In the genomic region with DNA sequence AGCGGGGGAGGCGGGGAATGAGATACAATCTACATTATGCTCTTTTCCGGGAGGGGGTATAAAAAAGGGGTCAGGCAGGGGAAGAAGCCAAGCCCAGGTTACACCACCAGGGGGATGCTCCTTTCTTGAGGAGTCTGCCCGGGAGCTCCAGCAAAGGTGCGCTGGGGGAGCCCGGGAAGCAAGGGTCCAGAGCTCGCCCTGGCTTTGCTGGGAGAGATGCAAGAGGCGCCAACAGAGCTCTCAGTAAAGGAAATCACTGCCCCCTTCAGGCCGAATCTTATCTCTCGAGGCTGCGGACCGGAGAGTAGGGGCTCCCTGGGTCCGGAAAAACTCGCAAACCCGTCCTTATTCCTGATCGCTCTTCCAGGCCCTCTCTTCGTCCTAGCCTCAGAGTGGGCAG, we compare ENCODE assay signal across 8 mouse cellular contexts. TPM values are rescaled to one million over a fixed set of nuclear protein-coding genes. Genes with fewer than 3 reads are reported as not detected.
DNase-seq lines count a peak whose midpoint lies in the region; ATAC-seq and TF ChIP-seq lines count a peak whose summit lies in the region.

No protein-coding gene starts in this region.

- peaks cover 11% of the 10 kb centered on the region for H3K27me3 ChIP-seq in heart, adult 2 months (ENCODE audit: control insufficient read depth, insufficient read depth, low read length)
- H3K27me3 ChIP-seq in forebrain, postnatal 0 days (ENCODE audit: insufficient read depth, low read length), result no peaks in the 10 kb centered on the region

- H3K4me3 ChIP-seq in heart, adult 2 months, result no peak overlapping the region
- H3K4me3 ChIP-seq in forebrain, postnatal 0 days (ENCODE audit: low read depth, low read length), result peak overlapping the region; percentile 75

- H3K4me1 ChIP-seq in heart, adult 2 months (ENCODE audit: control insufficient read depth, insufficient read depth, low read length), result no peaks in the 10 kb centered on the region
- no peaks in the 10 kb centered on the region for H3K4me1 ChIP-seq in forebrain, postnatal 0 days (ENCODE audit: insufficient read depth)

- DNase-seq in heart, adult 2 months, result no peak
- no peak for DNase-seq in heart, adult 9 months (ENCODE audit: low spot score in 2 of 2)
- DNase-seq in cerebellum, adult 8-10 months, result peak; percentile 88
- DNase-seq in forebrain, postnatal 0 days, result peak; percentile 88
- peak; percentile 26 to 66 for DNase-seq in kidney, postnatal 36 days
- DNase-seq in right cerebral cortex, postnatal 4 days, result peak; percentile 78
- DNase-seq in spleen, postnatal 36 days (ENCODE audit: low spot score in 2 of 2), result no peak

- H3K79me2 ChIP-seq in heart, adult 2 months (replicated peaks; ENCODE audit: control insufficient read depth, insufficient read depth, low read length), result no peaks in the 10 kb centered on the region

- H3K4me2 ChIP-seq in forebrain, postnatal 0 days (ENCODE audit: low read depth), result peak overlapping the region; percentile 81

- no peak for TF ChIP-seq EP300 in heart, adult 2 months (IDR thresholded peaks at IDR 0.05; ENCODE audit: insufficient read depth, low read depth, low read length)

- TF ChIP-seq CTCF in heart, adult 2 months (IDR thresholded peaks at IDR 0.05), result peak; percentile 42
- TF ChIP-seq CTCF in forebrain, postnatal 0 days (IDR thresholded peaks at IDR 0.05; ENCODE audit: low read depth), result peak; percentile 77

- intact Hi-C loops in heart, adult 2 months (cut with DNase I), result no loop called here

- H3K36me3 ChIP-seq in heart, adult 2 months (ENCODE audit: control insufficient read depth, insufficient read depth, low read length), result no peaks in the 10 kb centered on the region
- no peaks in the 10 kb centered on the region for H3K36me3 ChIP-seq in forebrain, postnatal 0 days (ENCODE audit: insufficient read depth)

- peak; percentile 60 for ATAC-seq in forebrain, postnatal 0 days
- ATAC-seq in megakaryocyte, adult 5-6 weeks (ENCODE audit: poor library complexity, severe bottlenecking), result peak; percentile 47; the same call in 1 of the 2 replicates

- H3K9me3 ChIP-seq in forebrain, postnatal 0 days (ENCODE audit: low read length), result no peaks in the 10 kb centered on the region

- no peak overlapping the region for H3K9ac ChIP-seq in heart, adult 2 months (ENCODE audit: low read depth, low read length)
- H3K9ac ChIP-seq in forebrain, postnatal 0 days, result peak overlapping the region; percentile 78

- TF ChIP-seq POLR2A in heart, adult 2 months (IDR thresholded peaks at IDR 0.05; ENCODE audit: insufficient read depth, low read depth, low read length), result no peak

- 4% methylated on average over 17 of the region's 17 CpGs for WGBS in heart, adult 2 months
- 1% methylated on average over 17 of the region's 17 CpGs for WGBS in forebrain, postnatal 0 days

- no peak overlapping the region for H3K27ac ChIP-seq in heart, adult 2 months
- H3K27ac ChIP-seq in forebrain, postnatal 0 days (ENCODE audit: low read depth, low read length), result peak overlapping the region; percentile 90; the same call in 1 of the 2 replicates

RNA-seq across cellular contexts. Expression of gene Gabbr2, which starts 1.8 kb away (rescaled TPM):
- total RNA-seq in heart, adult 2 months (2021), result under 1 TPM in 1 of 2 experiments, not detected in 1; 0.09 TPM
- 0.03 and 0.18 TPM in 2 replicates for polyA plus RNA-seq in heart, adult 2 months (2012; rRNA removed)
- total RNA-seq in forebrain, postnatal 0 days (2014; rRNA removed), result 51.8 and 65.3 TPM in 2 replicates
- polyA plus RNA-seq in forebrain, postnatal 0 days (2015; fragmentation: Nextera tagmentation; extraction: Ambion mirVana), result 6.4 and 14.7 TPM in 2 replicates
- total RNA-seq in megakaryocyte, adult 5-6 weeks (2015), result 0.02 TPM in 1 of 2 replicates, not detected in the other
- not detected in 2 replicates for total RNA-seq in megakaryocyte, adult 5-6 weeks (2017)

Comparison
In these comparisons a context has a peak if more than half of its experiments do, and no peak if none do; other contexts are left out.
1. DNase-seq: peak in cerebellum, adult 8-10 months (single experiment), forebrain, postnatal 0 days (single experiment), kidney, postnatal 36 days (2 of 2) and right cerebral cortex, postnatal 4 days (single experiment); none in heart, adult 2 months (0 of 2), heart, adult 9 months (0 of 2) and spleen, postnatal 36 days (0 of 2).
2. RNA of gene Gabbr2, which starts 1.8 kb away (total RNA-seq): 51.8 to 65.3 TPM in forebrain, postnatal 0 days; 0.09 TPM in heart, adult 2 months and 0.02 TPM in megakaryocyte, adult 5-6 weeks; every median in the first group is over 10 times any median in the second.